Mouse (Mus musculus): Measurements from ENCODE around the gene Mthfsl. TPM values are rescaled to one million over a fixed set of nuclear protein-coding genes. Genes with fewer than 3 reads are reported as not detected.
"Not testable (repeated sequence)": the region's sequence is repeated elsewhere in the genome, so short reads cannot be mapped to it uniquely, and the experiment has no call there.

The Mthfsl gene
- total and polyA plus RNA-seq, 2 experiments from 2014 or later = 11.7 to 48.8 TPM

- H3K27ac ChIP-seq (ENCODE audit: low read depth, low read length); H3K9ac ChIP-seq (replicated peaks; ENCODE audit: low read length, poor library complexity, severe bottlenecking); H3K4me3 ChIP-seq (ENCODE audit: low read depth, low read length); ATAC-seq (ENCODE audit: low FRiP score); H3K9me3 ChIP-seq (ENCODE audit: low read length); H3K27me3 ChIP-seq (ENCODE audit: insufficient read depth, low read length); DNase-seq (ENCODE audit: low spot score); H3K4me2 ChIP-seq (ENCODE audit: low read depth, low read length, poor library complexity, severe bottlenecking); H3K4me1 ChIP-seq (ENCODE audit: insufficient read depth, low read length); H3K36me3 ChIP-seq (ENCODE audit: insufficient read depth, low read length): not testable (repeated sequence)
- 98% methylated on average over 11 of the region's 15 CpGs for WGBS
Measured at GRCm38 (mm10) chr9:88650742-88651141, 69.4 kb downstream of the Mthfsl start.

Other genes starting within 250 kb of the Mthfsl start
- 79.0 and 92.1 TPM in 2 replicates for gene Syncrip, start 237.7 kb downstream of the Mthfsl start, total RNA-seq (2014; rRNA removed)
- 55.8 and 64.0 TPM in 2 replicates for gene Syncrip, start 237.7 kb downstream of the Mthfsl start, polyA plus RNA-seq (2015; fragmentation: Nextera tagmentation; extraction: Ambion mirVana)
- 11.1 and 16.5 TPM in 2 replicates for gene Zfp949, start 172.3 kb downstream of the Mthfsl start, total RNA-seq (2014; rRNA removed)
- 14.9 and 15.1 TPM in 2 replicates for gene Zfp949, start 172.3 kb downstream of the Mthfsl start, polyA plus RNA-seq (2015; fragmentation: Nextera tagmentation; extraction: Ambion mirVana)
- gene Trim43a, start 139.4 kb downstream of the Mthfsl start, total RNA-seq (2014; rRNA removed) = 0.99 TPM in 1 of 2 replicates, not detected in the other
- 0.07 and 0.29 TPM in 2 replicates for gene Trim43a, start 139.4 kb downstream of the Mthfsl start, polyA plus RNA-seq (2015; fragmentation: Nextera tagmentation; extraction: Ambion mirVana)
- gene Bcl2a1d, start 11.6 kb upstream of the Mthfsl start, total RNA-seq (2014; rRNA removed) = not detected in 2 replicates
- not detected in 2 replicates for gene Bcl2a1d, start 11.6 kb upstream of the Mthfsl start, polyA plus RNA-seq (2015; fragmentation: Nextera tagmentation; extraction: Ambion mirVana)
- not detected in 2 replicates for gene Trim43c, start 118.9 kb upstream of the Mthfsl start, total RNA-seq (2014; rRNA removed)
- not detected in 2 replicates for gene Trim43c, start 118.9 kb upstream of the Mthfsl start, polyA plus RNA-seq (2015; fragmentation: Nextera tagmentation; extraction: Ambion mirVana)
- gene Bcl2a1a, start 236.6 kb upstream of the Mthfsl start, total RNA-seq (2014; rRNA removed) = not detected in 2 replicates
- gene Bcl2a1a, start 236.6 kb upstream of the Mthfsl start, polyA plus RNA-seq (2015; fragmentation: Nextera tagmentation; extraction: Ambion mirVana) = 0.28 TPM in 1 of 2 replicates, not detected in the other

Measured in midbrain, postnatal 0 days (tissue).